Mouse (Mus musculus): ENCODE measurements around the gene Acap2.

DNA sequence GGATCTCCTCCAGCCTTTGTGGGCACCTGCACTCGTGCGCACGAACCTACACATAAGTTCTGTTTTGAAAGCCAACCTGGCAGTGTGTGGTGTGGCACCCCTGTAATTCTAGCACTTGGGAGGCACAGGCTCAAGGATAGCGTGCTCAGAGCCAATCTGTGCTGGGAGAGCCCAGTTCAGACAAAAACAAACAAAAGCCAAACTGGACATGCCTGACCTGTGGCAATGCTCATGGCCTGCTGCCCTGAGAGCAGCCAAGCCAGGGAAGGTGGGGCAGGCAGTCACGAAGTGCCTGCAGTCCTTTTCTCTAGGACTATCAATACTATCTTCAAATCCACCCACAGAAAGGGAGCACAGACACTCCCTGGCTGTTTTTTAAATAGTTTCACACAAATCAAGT is 157.9 kb downstream of the Acap2 start:
- TF ChIP-seq CTCF (conservative IDR thresholded peaks at IDR 0.05; ENCODE audit: low read length), result no peak
- TF ChIP-seq POU5F1 (IDR thresholded peaks at IDR 0.05; ENCODE audit: borderline replicate concordance, low read length), result no peak
- TF ChIP-seq NANOG (IDR thresholded peaks at IDR 0.05; ENCODE audit: borderline replicate concordance, low read length), result no peak

All from E14TG2a.4 (cell line).